Mouse (Mus musculus): ENCODE measurements around the gene Sh3gl2.

Sh3gl2 gene

DNA sequence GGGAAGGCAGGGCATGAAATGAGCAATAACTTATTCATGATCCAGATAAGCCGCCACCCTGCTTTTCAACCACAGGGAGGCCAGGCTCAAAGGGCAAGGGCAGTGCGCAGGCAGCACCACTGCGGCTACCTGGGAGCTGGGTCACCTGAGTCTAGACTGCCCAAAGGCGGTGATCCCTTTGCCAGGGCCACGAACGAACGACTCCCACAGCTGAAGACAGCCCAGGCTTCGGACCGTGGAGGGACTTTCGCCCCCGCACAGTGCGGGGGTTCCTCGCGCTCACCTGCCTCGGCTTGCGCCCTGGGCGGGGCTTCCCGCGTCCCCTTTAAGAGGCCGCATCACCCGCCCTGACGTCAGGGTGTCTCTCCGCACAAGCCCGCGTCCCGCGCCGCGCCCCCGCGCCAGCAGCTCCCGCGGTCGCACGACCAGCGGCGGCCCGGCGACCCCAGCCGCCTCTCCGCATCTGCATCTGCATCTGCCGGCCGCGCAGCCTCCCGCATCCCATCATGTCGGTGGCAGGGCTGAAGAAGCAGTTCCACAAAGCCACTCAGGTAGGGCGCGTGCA, at the start of gene Sh3gl2:
TSS of gene Sh3gl2 (plus strand) at position 56 of the 565 bp plus-strand sequence.
- DNase-seq (ENCODE audit: low read depth, low spot score) = peak; percentile 85

DNA sequence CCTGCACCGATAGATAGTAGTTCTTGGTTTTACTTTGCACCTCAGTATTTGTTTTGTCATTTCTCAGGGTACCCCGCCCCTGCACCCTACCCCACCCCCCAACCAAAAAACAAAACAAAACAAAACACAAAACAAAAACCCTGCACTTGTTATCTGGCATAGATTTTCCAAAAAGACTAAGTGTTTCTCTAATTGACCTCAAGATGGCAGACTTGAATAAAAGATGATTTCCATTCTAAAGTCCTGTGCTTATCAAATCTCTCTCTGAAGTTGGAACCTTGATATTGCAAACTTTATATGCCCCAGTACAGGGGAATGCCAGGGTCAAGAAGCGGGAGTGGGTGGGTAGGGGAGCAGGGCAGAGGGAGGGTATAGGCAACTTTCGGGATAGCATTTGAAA, 43.8 kb upstream of the Sh3gl2 start:
- DNase-seq (ENCODE audit: low read depth, low spot score) = peak; percentile 25

DNA sequence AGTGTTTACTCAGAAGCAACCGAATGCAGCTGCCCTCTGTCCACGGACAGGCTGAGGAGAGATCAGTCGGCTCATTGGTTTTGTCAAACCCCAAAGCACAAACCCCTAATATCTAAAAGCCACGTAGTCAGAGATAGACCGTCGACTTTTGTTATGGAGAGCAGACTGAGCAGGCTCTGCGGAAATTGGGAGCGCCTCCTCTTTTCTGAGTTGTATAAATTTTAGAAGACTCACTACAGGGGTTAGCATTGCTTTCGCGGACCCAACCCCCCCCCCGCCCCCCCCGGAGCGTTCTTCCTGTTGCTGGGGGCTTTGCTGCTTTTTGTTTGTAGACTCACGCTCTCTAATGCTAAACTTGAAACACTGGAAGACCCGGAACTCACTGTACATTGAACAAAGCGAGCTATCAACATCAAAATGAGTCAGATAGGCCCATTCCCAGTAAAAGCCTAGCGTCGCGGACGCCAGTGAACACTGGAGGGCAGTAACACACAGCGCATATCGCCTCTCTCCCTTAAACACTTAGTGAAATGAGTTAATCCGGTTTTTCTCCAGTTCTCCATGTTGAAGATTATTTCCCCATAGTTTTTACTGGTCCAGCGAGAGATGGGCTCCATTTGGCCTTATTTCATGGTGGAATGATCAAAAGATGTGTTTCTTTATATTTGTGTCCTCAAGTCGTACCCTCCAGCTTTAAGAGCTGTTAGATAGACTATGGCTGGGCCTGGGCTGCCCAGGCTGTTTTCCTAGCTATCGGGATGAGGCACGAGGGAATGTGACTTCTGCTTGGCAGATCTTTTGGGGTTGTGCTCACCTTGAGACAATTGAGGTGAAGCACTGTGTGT, 42.2 kb upstream of the Sh3gl2 start:
- DNase-seq (ENCODE audit: low read depth, low spot score) = peak; percentile 96

DNA sequence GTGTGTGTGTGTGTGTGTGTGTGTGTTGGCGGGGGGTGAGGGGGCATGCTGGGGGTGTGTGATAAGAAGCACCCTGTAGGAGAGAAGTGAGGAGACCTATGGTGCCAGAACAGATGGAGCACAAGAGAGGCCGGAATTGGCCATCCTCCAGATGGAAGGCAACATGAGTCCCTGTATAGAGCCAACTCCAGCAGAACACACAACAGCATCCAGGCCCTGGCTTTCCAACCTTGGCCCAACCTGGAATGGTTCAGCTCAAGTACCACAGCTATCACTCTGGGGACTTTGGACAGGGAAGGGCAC, 41.7 kb upstream of the Sh3gl2 start:
- no peak for DNase-seq (ENCODE audit: low read depth, low spot score)

DNA sequence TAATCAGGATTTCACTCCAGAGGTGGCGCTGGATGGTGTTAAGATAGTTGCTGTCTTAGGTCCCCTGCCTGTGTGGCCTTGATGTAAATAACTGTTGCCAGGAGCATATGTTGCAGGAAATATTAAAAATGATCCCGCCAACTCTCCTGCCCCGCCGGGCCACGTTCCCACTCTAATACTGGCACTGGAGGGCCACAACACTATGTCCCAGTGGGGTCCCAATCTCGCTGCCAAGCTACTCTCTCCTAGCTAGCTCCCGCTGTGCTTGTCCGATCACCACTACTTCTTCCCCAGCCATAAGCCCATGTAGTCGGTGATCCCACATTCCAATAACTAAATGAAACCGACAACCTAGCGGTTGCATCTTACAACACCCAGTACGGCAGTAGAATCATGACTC, 36.9 kb upstream of the Sh3gl2 start:
- no peak for DNase-seq (ENCODE audit: low read depth, low spot score)

DNA sequence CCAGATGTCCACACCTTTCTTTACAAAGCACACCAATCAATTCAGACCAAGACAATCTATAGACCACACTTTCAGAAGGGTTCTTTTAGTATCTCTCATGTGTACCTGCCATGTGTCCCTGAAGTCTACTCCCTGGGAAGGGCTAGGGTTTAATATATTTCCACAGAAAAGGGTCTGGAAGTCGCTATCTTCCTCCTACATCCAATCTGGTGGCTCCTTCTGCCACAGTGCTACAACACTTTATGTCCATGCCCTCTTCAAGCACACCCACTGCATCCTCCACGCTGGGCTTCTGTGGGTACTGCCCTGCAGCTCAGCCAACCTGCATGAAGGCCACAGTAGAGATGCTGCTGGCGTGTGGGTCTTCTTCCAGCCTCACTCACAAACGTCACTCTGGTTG, 29.5 kb upstream of the Sh3gl2 start:
- DNase-seq (ENCODE audit: low read depth, low spot score) = no peak

DNA sequence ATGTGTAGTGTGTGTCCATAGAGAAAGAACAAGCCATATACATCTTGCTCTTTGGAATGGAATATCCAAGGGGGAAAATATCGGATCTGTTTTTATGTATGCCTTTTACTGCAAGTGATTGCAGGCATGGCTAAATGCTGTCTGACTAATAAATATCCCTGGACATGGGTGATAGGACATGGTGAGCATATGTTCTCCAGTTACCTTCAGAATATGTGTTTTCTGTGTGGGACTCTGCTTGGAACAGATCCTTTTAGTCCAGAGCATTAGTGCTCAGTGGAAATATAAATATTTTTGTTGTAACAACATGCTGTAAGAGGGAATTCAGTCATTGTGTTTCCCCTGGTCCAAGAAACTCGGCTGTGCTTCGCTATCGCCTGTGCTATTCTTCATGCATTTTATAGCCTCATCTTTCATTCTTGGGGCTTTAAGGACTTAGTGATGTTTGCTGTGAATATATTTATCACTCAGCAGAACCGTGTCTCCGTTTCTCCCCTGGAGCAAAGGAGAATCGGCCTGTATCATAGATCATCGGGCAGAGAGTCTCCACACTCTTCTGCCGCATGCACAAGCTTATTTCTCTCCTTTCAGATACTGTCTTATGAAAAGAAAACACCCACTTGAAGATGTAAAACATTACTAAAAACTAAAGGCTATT, 26.4 kb upstream of the Sh3gl2 start:
- no peak for DNase-seq (ENCODE audit: low read depth, low spot score)

DNA sequence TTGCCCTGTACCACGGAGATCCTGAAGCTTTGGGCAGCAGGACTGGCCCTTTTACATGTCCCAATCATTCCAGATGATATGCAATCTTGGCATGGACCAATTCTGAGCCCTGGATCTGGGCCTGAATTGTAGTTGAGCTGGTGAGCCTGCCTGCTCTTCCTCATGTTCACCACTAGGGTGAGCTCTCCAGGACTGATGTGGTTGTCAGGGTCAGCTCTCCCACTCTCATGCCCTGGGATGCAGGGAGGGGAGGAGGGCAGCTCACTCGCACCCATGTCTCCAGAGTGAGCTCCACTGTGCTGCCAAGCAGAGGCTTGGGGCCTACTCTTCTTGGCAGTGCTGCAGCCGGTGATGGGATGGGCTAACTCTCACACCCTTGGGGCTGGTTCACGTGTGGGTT, 18.9 kb upstream of the Sh3gl2 start:
- DNase-seq (ENCODE audit: low read depth, low spot score) = peak; percentile 78

DNA sequence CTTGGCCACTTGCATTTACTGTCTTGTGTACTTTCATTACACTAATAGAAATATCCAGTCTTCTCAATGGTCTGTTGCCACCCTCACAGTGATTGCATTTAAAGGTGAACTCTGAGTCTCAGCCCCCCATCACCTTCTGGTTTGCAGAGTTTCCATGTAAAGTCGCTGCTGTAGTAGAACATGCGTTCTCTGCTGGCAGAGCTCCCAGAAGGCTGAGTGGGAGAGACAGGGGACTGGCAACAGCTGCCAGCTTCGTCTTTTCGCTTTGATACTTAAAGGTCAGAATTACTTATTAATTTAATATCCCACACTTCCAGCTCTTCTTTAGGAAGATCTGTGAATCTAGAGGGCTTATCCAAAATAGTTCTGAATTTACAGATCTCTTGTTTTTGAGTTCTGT, 8.7 kb upstream of the Sh3gl2 start:
- no peak for DNase-seq (ENCODE audit: low read depth, low spot score)

DNA sequence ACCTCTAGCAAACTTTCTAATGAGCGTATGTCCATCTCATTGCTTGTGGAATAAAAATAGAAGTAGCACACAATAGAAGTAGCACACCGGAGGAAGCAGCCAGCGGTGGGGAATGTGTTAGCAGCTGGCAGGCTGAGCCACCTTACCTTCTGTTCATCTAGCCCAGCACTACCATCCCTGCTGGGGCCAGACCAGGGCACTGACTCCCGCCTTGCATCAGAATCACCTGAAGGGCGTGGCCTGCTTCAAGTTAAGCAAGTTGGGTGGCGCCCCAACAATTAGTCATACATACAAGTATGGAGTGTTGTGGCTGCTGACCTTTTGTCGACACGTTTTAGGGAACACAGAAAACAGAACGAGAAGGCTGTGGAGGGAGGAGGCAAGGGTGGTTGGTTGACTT, 6.5 kb upstream of the Sh3gl2 start:
- peak; percentile 20 for DNase-seq (ENCODE audit: low read depth, low spot score)

DNA sequence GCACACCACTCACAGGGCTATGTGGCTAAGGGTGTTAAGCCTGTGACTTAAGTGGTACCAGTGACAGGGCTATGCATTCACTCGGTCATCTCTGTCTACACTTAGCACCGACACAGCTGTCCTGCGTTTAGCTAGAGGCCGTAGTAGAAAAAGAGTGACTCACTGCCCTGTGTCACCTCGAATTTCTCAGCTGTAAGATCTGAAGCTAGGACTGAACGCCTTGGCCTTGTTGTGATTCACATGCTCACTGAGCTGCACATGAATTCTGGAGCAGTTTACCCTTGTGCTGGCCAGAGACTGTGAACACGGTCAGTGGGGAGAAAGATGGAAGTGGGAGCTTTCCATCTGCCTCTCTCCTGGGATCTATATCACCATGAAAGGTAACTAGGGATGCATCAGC, 2.3 kb upstream of the Sh3gl2 start:
- DNase-seq (ENCODE audit: low read depth, low spot score) = no peak

DNA sequence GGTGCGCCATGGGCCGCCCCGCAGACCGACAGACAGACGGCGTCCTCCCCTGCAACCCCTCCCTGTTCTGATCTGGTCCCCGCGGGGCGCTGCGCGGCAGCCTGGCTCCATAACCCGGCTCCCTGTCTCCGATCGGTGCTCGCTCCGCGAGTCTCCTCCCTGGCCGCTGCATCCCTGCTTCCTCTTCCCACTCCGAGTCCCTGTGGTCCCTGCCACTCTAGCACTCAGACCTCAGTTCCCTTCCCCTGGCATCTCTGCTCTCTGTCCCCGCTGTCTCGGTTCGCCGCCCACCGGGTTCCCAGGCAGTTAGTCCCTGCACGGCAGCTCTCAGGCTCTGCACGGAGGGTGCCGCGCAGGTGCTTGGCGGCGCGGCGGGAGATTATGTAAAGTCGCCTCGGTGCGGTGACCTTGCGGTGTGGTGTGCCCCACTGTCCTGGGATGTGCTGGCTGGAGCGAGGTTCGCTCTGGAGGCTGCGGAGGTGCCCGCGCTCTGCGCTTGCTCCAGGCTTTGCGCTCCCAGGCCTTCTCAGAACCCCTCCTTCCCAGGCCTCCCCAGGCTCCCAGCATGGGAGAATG, 798 bp downstream of the Sh3gl2 start:
- peak; percentile 86 for DNase-seq (ENCODE audit: low read depth, low spot score)

DNA sequence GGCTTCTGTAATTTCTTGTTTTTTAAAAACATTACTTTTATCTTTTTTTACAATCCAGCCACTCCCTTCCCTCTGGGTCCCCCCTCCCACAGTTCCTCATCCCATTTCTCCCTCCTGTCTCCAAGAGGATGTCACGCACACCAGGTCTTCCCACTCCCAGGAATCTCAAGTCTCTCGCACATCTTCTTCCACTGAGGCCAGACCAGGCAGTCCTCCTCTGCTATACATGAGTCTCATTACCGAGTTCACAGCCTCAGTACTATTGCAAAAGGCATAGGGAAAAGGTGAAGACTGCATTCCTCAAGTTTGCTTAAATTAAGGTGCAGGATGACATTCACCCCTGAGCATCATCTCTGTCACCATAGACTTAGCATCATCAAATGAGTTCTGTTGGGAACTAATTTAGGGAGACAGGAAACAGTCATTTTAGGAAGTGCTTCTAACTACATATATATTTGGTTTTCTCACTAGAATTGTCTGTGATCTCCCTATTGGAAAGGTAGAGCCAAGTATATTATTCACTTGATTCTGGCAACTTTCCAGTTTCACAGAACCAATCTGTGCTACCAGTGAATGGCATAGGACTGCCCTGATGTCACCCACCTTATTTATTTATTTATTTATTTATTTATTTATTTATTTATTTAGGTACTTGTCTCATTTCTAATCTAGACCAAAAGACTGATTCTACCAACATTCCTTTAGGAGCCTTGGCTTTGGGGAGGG, 1.9 kb downstream of the Sh3gl2 start:
- DNase-seq (ENCODE audit: low read depth, low spot score) = no peak

DNA sequence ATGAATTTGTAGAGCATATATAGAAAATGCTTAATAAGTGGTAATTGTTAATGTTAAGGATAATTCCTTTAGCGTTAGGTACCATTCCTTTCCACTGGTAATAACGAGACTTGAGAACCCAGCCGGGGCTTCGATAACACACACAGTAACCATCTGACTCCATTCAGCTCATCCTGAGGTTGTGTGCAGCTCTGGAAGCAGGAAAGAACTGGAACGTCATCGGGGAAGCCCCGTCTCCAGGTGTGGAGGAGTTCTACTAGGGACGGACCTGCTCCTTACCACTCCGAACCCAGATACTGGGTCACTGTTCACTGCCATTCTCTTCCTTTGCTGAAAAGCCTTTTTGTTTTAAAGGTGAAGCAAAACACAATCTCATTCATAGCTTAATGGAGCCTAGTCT, 2.6 kb downstream of the Sh3gl2 start:
- peak; percentile 25 for DNase-seq (ENCODE audit: low read depth, low spot score)

DNA sequence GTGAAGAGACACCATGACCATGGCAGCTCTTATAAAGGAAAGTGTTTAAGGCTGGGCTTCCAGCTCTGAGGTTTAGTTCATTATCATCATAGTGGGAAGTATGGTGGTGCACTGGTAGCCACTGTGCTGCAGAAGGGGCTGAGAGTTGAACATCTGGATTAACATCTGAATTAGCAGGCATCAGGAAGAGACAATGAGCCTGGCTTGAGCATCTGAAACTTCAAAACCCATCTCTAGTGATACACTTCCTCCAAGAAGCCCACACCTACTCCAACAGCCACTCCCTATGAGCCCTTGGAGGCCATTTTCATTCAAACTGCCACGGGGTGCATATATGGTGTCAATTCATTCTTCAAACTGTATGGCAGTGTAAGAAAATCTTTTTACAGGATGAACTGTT, 3.6 kb downstream of the Sh3gl2 start:
- peak; percentile 94 for DNase-seq (ENCODE audit: low read depth, low spot score)

DNA sequence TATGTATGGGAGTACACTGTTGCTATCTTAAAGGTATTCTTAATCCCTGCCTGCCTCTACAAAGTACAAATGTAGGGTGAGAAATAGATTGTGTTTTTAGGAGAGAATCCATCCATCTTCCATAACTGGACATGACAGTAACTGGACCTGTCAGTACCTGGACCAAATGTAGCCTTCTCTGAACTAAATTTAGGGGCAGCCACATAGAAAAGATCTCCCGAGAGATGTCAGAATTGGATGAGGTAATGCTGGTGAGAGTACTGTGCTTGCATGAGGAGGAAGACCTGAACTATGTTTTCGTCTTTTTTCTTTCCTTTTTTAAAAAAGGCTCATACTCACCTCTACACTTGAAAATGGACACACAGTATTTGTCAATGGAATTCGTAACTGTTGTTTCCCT, 6.0 kb downstream of the Sh3gl2 start:
- no peak for DNase-seq (ENCODE audit: low read depth, low spot score)

DNA sequence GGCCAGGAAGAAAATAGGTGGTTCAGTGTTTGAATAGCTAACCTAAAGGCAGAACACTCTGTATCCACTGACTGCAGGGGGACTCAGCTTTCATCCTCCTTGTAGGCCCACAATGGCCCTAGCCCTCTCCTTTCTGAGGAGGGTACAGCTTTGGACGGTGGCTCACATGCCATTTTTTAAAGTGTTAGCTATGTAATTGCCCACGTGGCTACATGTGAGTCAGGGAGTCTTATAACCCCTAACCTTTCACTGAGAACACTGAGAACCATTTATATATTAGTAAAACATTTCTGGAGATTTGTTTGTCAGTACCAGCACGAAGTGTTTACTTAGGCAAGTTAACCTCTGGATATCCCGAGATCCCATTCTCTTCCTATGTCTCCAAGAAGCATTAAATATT, 12.1 kb downstream of the Sh3gl2 start:
- DNase-seq (ENCODE audit: low read depth, low spot score) = no peak

DNA sequence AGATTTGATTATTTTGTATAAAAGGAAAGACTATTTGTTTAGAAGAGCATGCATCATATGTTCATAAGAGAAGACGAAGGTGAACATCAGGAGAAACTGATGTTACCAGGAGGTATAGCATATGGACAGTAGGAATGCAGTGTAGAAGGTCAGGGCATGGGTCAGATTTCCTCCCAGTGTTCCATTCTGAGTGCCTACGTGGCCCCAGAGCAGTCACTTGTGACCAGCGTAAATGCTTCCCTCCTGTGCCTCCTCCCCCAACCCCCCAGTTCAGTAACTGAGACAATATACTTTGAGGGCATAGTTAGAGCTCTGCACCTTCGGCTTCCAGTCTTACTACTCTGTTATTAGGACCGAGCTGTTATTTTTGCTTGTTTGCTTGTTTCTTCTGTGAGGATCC, 17.8 kb downstream of the Sh3gl2 start:
- DNase-seq (ENCODE audit: low read depth, low spot score) = no peak

DNA sequence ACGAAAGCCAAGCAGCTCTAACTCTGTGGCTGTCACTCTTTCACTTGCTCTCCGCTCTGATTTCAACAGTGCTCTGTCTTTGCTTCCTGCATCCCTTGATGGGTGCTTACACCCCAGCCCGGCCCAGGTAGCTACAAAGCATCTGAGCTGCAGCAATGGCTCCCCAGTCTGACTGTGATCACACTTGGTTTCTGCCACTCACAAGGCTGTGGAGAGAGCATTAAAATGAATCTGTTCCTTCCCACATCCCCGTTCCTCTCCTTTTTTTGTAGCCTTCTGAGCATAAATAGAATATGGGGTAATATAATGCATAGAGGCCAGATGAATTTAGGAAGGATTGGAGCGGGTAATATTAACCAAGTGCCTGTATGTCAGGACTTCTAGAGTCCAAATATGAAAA, 21.8 kb downstream of the Sh3gl2 start:
- DNase-seq (ENCODE audit: low read depth, low spot score) = no peak

DNA sequence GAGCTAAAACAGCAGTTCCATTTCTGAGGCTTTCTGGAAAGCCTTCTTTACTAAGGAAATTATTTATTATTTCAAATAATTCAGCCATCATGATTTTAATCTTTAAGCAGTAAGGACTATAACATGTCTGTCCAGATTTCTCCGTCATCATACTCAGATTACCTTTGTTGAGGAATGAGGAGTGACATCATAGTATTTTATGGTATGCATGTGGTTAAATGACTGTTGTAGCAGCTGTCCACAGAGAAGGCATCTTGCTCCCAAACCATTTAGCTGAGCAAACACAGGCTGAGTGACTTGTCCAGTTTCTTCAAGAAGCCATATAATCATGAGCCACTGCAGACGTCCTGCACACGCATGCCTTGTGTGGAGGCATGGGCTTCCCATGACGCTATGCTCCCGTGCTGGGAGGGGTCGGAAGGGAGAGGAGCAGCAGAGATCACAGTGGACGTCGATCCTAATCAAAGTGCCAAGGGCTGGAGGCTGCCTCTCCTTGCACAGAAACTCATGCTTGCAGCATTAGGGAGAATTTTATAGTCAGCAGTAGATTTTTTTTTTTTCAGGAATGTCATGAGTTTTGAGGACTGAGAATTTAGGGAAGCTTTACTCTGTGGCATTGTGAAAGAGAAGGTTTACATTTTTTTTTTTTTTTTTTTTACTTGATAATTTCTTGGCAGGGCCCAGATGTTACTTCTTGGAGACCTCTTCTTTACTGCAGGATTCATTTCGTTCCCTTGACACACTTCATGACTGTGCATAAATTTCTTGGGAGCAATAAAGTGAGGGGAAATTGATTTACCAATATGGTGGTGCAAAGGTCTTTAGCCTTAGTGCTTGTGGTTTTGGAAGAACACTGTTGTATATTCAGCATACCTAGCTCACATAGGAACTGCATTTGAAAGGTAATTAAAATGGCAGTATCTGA, 23.0 kb downstream of the Sh3gl2 start:
- no peak for DNase-seq (ENCODE audit: low read depth, low spot score)

DNA sequence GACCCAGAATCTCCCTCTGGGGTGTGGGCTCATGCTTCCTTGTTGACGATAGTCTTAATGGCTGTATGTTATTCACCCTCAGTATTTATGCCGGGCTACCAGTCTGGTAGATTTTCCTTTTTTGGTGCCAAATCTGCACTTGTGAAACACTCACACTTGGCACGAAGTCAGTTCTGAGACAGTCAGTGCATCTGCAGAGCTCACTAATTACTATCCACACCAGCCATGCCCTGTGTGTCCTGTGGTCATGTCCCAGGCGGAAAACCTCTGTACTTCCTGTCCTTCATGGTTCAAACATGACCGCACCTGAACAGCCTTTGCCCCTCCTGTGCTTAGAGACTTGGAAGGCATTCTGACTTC, 23.6 kb downstream of the Sh3gl2 start:
- no peak for DNase-seq (ENCODE audit: low read depth, low spot score)
